Comparison of ENCODE assay signal across 16 mouse cellular contexts in genomic region chr14:104901072-104901471, GRCm38 (mm10).
DNase-seq lines count a peak whose midpoint lies in the region; ATAC-seq lines count a peak whose summit lies in the region.
"Had no signal": no experiment of that assay in that cellular context is flagged by ENCODE, and none has a peak within 500 bp of the region (broad histone marks: within the 10 kb centered on the region; RNA-seq: fewer than 3 reads in every experiment).

No protein-coding gene starts in this region.

- no peaks in the 10 kb centered on the region for H3K27me3 ChIP-seq in heart, embryonic 15.5 days
- H3K27me3 ChIP-seq: heart, embryonic 12.5 days; hindbrain, embryonic 13.5 days; intestine, embryonic 15.5 days; neural tube, embryonic 15.5 days had no signal

- no peak overlapping the region for H3K27ac ChIP-seq in heart, embryonic 15.5 days
- H3K27ac ChIP-seq: hindbrain, embryonic 13.5 days; intestine, embryonic 15.5 days; midbrain, embryonic 10.5 days; neural tube, embryonic 15.5 days had no signal

- H3K4me3 ChIP-seq in heart, embryonic 15.5 days, result no peak overlapping the region
- H3K4me3 ChIP-seq: heart, embryonic 12.5 days; hindbrain, embryonic 13.5 days; intestine, embryonic 15.5 days; midbrain, embryonic 10.5 days; neural tube, embryonic 15.5 days had no signal

- intact Hi-C loops in heart, postnatal 14 days (cut with DNase I), result no loop called here

- no peaks in the 10 kb centered on the region for H3K4me1 ChIP-seq in heart, embryonic 15.5 days (replicated peaks)
- H3K4me1 ChIP-seq: heart, embryonic 12.5 days; intestine, embryonic 15.5 days; midbrain, embryonic 10.5 days had no signal

- DNase-seq in heart, postnatal 14 days, result no peak
- DNase-seq in ZHBTc4 (ENCODE audit: low read depth, low spot score), result peak; percentile 11
- no peak for DNase-seq in left cerebral cortex, adult 11 months (ENCODE audit: low spot score)
- DNase-seq in gastrocnemius, postnatal 25 days, result no peak
- DNase-seq: adrenal gland, postnatal 10 days; cerebellum, adult 9-10 months; forebrain, postnatal 0 days; gastrocnemius, postnatal 10 days had no signal

- ATAC-seq in heart, embryonic 15.5 days (replicated peaks; ENCODE audit: insufficient number of reproducible peaks, insufficient read depth, low FRiP score, low read depth), result no peak
- ATAC-seq in hematopoietic stem cell, adult 5-6 weeks (replicated peaks in 1 of 2; ENCODE audit: insufficient read depth in 1 of 2, low FRiP score in 2 of 2, low TSS enrichment in 1 of 2, low read depth in 1 of 2, poor library complexity in 2 of 2, severe bottlenecking in 2 of 2), result peak; percentile 98
- ATAC-seq in megakaryocyte progenitor cell, adult 5-6 weeks (replicated peaks; ENCODE audit: poor library complexity), result peak; percentile 97
- ATAC-seq: forebrain, postnatal 0 days; intestine, embryonic 15.5 days had no signal

- H3K9ac ChIP-seq in heart, embryonic 15.5 days, result no peak overlapping the region
- H3K9ac ChIP-seq: forebrain, postnatal 0 days; heart, embryonic 12.5 days; hindbrain, embryonic 13.5 days; intestine, embryonic 15.5 days; neural tube, embryonic 15.5 days had no signal

- H3K9me3 ChIP-seq in heart, embryonic 15.5 days (replicated peaks), result no peaks in the 10 kb centered on the region; the same call in 1 of the 2 replicates
- H3K9me3 ChIP-seq: heart, embryonic 12.5 days; hindbrain, embryonic 13.5 days; intestine, embryonic 15.5 days; midbrain, embryonic 10.5 days; neural tube, embryonic 15.5 days had no signal

- 48% methylated on average over 11 of the region's 11 CpGs for WGBS in heart, embryonic 15.5 days

- no peaks in the 10 kb centered on the region for H3K36me3 ChIP-seq in heart, embryonic 15.5 days
- H3K36me3 ChIP-seq: heart, embryonic 12.5 days; hindbrain, embryonic 13.5 days; intestine, embryonic 15.5 days; midbrain, embryonic 10.5 days; neural tube, embryonic 15.5 days had no signal

- peak overlapping the region; percentile 21 for H3K4me2 ChIP-seq in heart, embryonic 15.5 days
- H3K4me2 ChIP-seq: heart, embryonic 12.5 days; hindbrain, embryonic 13.5 days; intestine, embryonic 15.5 days; neural tube, embryonic 15.5 days had no signal
